ENCODE assay signal across 17 mouse cellular contexts in the genomic region with DNA sequence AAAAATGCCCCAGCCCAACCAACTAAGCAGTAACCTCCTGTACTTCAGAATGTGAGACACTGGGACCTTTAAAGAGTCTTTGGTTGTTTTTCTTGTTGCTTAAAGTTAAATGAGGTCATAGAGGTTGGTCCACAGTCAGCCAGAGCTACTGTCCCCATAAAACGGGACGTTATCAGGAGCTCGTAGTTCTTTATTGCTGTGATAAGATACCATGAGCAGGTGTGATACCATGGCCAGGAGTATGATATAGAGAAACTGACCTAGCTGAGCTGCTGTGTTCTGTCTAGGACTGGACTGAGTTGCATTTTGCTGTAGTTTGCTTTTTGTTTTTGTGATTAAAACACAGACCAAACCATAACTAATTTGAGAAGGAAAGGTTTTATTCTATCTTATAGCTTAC.
"Had no signal": no experiment of that assay in that cellular context is flagged by ENCODE, and none has a peak within 500 bp of the region (broad histone marks: within the 10 kb centered on the region; RNA-seq: fewer than 3 reads in every experiment).

No protein-coding gene starts in this region.

- H3K9ac ChIP-seq: neural tube, embryonic 12.5 days; neural tube, embryonic 13.5 days; neural tube, embryonic 15.5 days; stomach, embryonic 15.5 days had no signal

- H3K9me3 ChIP-seq: neural tube, embryonic 12.5 days; neural tube, embryonic 13.5 days; neural tube, embryonic 15.5 days; stomach, embryonic 15.5 days had no signal

- DNase-seq: retina, postnatal 1 day; right cerebral cortex, adult 18-20 months; right cerebral cortex, postnatal 14 days; right cerebral cortex, postnatal 25 days; right cerebral cortex, postnatal 4 days; spleen, adult 18-20 months; thymus, adult 18-20 months; thymus, adult 2 months; thymus, postnatal 14 days; thymus, postnatal 25 days; thymus, postnatal 36 days; thymus, postnatal 4 days had no signal

- H3K27ac ChIP-seq: neural tube, embryonic 12.5 days; neural tube, embryonic 13.5 days; neural tube, embryonic 15.5 days; stomach, embryonic 15.5 days; stomach, postnatal 0 days had no signal

- H3K27me3 ChIP-seq: neural tube, embryonic 12.5 days; neural tube, embryonic 13.5 days; neural tube, embryonic 15.5 days; stomach, embryonic 15.5 days had no signal

- H3K4me1 ChIP-seq: neural tube, embryonic 12.5 days; neural tube, embryonic 13.5 days; neural tube, embryonic 15.5 days; stomach, embryonic 15.5 days had no signal

- H3K4me2 ChIP-seq: neural tube, embryonic 12.5 days; neural tube, embryonic 13.5 days; neural tube, embryonic 15.5 days; stomach, embryonic 15.5 days had no signal

- H3K36me3 ChIP-seq: neural tube, embryonic 12.5 days; neural tube, embryonic 13.5 days; neural tube, embryonic 15.5 days; stomach, embryonic 15.5 days had no signal

- H3K4me3 ChIP-seq: neural tube, embryonic 12.5 days; neural tube, embryonic 13.5 days; neural tube, embryonic 15.5 days; stomach, embryonic 15.5 days had no signal
